Mouse (Mus musculus): ENCODE results near the gene Crebrf. TPM values are rescaled to one million over a fixed set of nuclear protein-coding genes. Genes with fewer than 3 reads are reported as not detected.

The Crebrf gene
- polyA plus RNA-seq, 1 experiment, result 19.2 TPM

- no peak for TF ChIP-seq CTCF (IDR thresholded peaks at IDR 0.05; ENCODE audit: extremely low read depth, insufficient read depth, low read length)
- TF ChIP-seq POLR2A (IDR thresholded peaks at IDR 0.05; ENCODE audit: extremely low read depth, insufficient read depth, low read length), result no peak
- H3K4me1 ChIP-seq (ENCODE audit: control insufficient read depth, insufficient read depth, low read length), result peaks cover 21% of the 10 kb centered on the region
- no peak overlapping the region for H3K4me3 ChIP-seq (ENCODE audit: insufficient read depth, low read length)
- H3K27ac ChIP-seq (ENCODE audit: insufficient read depth, low read length), result peak overlapping the region; percentile 34
Observed at GRCm38 (mm10) chr17:26688795-26689735, 26.4 kb upstream of the Crebrf start.

DNA sequence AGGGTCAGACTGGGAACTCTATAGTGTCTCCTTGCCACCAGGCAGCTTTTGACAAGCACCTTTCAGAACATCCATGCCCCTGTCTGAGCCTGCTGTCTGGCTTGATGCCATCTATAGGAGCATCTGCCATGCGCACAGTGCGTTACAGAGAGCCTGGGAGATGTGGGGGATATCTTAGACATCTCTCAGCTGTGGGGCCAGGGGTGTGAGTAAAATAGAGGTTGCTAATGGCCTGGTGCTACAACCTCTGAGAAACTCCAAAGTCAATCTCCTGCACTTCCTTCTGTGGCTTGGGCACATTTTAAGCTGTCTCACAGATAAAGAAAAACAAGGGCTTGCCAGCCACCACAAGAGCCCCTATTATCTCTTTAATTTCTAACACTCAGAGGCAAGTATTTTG, 25.6 kb upstream of the Crebrf start:
- TF ChIP-seq CTCF (IDR thresholded peaks at IDR 0.05; ENCODE audit: extremely low read depth, insufficient read depth, low read length), result no peak
- no peak for TF ChIP-seq POLR2A (IDR thresholded peaks at IDR 0.05; ENCODE audit: extremely low read depth, insufficient read depth, low read length)
- Histone ChIP-seq H3K27ac (ENCODE audit: insufficient read depth, low read length) (peak overlapping the region; percentile 34), H3K4me1 (ENCODE audit: control insufficient read depth, insufficient read depth, low read length) (peaks cover 24% of the 10 kb centered on the region), H3K4me3 (ENCODE audit: insufficient read depth, low read length) (no peak overlapping the region)

DNA sequence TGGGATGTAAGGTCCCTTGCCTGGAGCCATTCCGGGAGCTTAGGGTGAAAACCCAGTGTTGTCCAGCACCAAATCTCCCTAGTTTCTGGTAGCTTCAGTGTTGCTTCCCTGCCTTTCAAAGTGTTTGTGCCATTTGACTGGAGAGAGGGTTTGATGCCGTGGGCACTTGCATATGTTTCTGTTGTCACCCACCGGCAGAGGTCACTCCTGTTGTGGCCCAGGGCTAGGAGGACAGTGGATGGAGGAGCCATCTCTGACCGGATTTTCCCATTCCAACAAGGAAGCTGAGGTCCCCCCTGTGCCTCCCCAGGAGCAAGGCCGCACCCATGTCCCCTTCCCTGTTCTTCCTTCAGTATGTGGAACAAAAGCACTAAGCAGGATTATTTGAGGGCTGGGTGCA, 25.2 kb upstream of the Crebrf start:
- TF ChIP-seq POLR2A (IDR thresholded peaks at IDR 0.05; ENCODE audit: extremely low read depth, insufficient read depth, low read length) (no peak), CTCF (IDR thresholded peaks at IDR 0.05; ENCODE audit: extremely low read depth, insufficient read depth, low read length) (no peak)
- Histone ChIP-seq H3K27ac (ENCODE audit: insufficient read depth, low read length) (peak overlapping the region; percentile 34), H3K4me1 (ENCODE audit: control insufficient read depth, insufficient read depth, low read length) (peaks cover 24% of the 10 kb centered on the region), H3K4me3 (ENCODE audit: insufficient read depth, low read length) (no peak overlapping the region)

- peaks cover 22% of the 10 kb centered on the region for H3K4me1 ChIP-seq (ENCODE audit: control insufficient read depth, insufficient read depth, low read length)
- no peak overlapping the region for H3K4me3 ChIP-seq (ENCODE audit: insufficient read depth, low read length)
- TF ChIP-seq CTCF (IDR thresholded peaks at IDR 0.05; ENCODE audit: extremely low read depth, insufficient read depth, low read length) (no peak), POLR2A (IDR thresholded peaks at IDR 0.05; ENCODE audit: extremely low read depth, insufficient read depth, low read length) (0 out of 2 replicates have a peak, but pooled peaks have one; percentile 11)
- peak overlapping the region; percentile 80 for H3K27ac ChIP-seq (ENCODE audit: insufficient read depth, low read length)
Observed at GRCm38 (mm10) chr17:26691110-26691509, 24.3 kb upstream of the Crebrf start.

GRCm38 (mm10) chr17:26693424-26693823, 22.0 kb upstream of the Crebrf start:
- Histone ChIP-seq H3K4me1 (ENCODE audit: control insufficient read depth, insufficient read depth, low read length) (peaks cover 22% of the 10 kb centered on the region), H3K27ac (ENCODE audit: insufficient read depth, low read length) (peak overlapping the region; percentile 76), H3K4me3 (ENCODE audit: insufficient read depth, low read length) (no peak overlapping the region)
- no peak for TF ChIP-seq CTCF (IDR thresholded peaks at IDR 0.05; ENCODE audit: extremely low read depth, insufficient read depth, low read length)
- no peak for TF ChIP-seq POLR2A (IDR thresholded peaks at IDR 0.05; ENCODE audit: extremely low read depth, insufficient read depth, low read length)

- TF ChIP-seq CTCF (IDR thresholded peaks at IDR 0.05; ENCODE audit: extremely low read depth, insufficient read depth, low read length), result no peak
- no peak for TF ChIP-seq POLR2A (IDR thresholded peaks at IDR 0.05; ENCODE audit: extremely low read depth, insufficient read depth, low read length)
- Histone ChIP-seq H3K4me1 (ENCODE audit: control insufficient read depth, insufficient read depth, low read length) (peaks cover 21% of the 10 kb centered on the region), H3K4me3 (ENCODE audit: insufficient read depth, low read length) (no peak overlapping the region), H3K27ac (ENCODE audit: insufficient read depth, low read length) (peak overlapping the region; percentile 76)
Observed at GRCm38 (mm10) chr17:26694171-26694570, 21.3 kb upstream of the Crebrf start.

GRCm38 (mm10) chr17:26695193-26695592, 20.3 kb upstream of the Crebrf start:
- Histone ChIP-seq H3K4me1 (ENCODE audit: control insufficient read depth, insufficient read depth, low read length) (peaks cover 17% of the 10 kb centered on the region), H3K27ac (ENCODE audit: insufficient read depth, low read length) (no peak overlapping the region), H3K4me3 (ENCODE audit: insufficient read depth, low read length) (no peak overlapping the region)
- TF ChIP-seq POLR2A (IDR thresholded peaks at IDR 0.05; ENCODE audit: extremely low read depth, insufficient read depth, low read length) (no peak), CTCF (IDR thresholded peaks at IDR 0.05; ENCODE audit: extremely low read depth, insufficient read depth, low read length) (no peak)

GRCm38 (mm10) chr17:26698846-26699245, 16.6 kb upstream of the Crebrf start:
- Histone ChIP-seq H3K4me3 (ENCODE audit: insufficient read depth, low read length) (no peak overlapping the region), H3K27ac (ENCODE audit: insufficient read depth, low read length) (no peak overlapping the region), H3K4me1 (ENCODE audit: control insufficient read depth, insufficient read depth, low read length) (peaks cover 21% of the 10 kb centered on the region)
- TF ChIP-seq POLR2A (IDR thresholded peaks at IDR 0.05; ENCODE audit: extremely low read depth, insufficient read depth, low read length) (no peak), CTCF (IDR thresholded peaks at IDR 0.05; ENCODE audit: extremely low read depth, insufficient read depth, low read length) (0 out of 2 replicates have a peak, but pooled peaks have one; percentile 20)

DNA sequence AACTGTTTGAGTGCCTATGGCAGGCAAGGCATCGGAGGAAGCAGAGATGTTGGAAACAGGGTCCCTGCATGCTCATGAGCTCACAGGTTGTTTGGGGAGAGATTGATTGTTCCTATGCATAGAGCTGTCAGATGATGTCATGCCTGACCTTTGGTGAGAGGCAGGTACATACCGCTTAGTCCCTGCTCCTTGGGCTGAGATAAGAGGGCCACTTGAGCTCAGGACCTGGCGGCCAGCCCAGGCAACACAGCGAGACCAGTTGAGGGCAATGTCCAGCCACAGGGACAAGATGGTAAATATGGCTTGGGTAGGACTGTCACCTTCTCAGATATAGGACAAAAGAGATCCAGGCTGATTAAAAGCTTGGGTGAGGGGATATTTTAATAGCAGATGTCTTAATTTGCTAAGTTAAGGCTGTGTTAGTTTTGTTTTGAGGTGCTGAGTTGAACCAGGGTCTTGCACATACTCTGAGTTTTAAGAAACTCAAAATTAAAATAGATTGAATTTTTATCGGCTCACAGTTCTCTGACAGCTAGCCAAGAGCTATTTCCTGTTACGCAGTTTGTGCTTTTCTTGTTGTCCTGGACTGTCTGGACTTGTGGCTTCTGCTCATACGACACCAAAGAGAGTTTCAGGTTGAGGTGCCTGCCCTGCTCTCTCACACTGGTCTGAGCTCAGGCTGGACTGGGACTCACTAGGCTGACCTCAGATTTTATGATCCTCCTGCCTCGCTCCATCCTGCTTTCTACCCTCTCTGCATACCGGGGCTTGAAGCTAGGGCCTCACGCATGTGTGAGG, 15.4 kb upstream of the Crebrf start:
- no peak overlapping the region for H3K27ac ChIP-seq (ENCODE audit: insufficient read depth, low read length)
- peaks cover 15% of the 10 kb centered on the region for H3K4me1 ChIP-seq (ENCODE audit: control insufficient read depth, insufficient read depth, low read length)
- H3K4me3 ChIP-seq (ENCODE audit: insufficient read depth, low read length), result no peak overlapping the region
- TF ChIP-seq CTCF (IDR thresholded peaks at IDR 0.05; ENCODE audit: extremely low read depth, insufficient read depth, low read length) (no peak), POLR2A (IDR thresholded peaks at IDR 0.05; ENCODE audit: extremely low read depth, insufficient read depth, low read length) (no peak)
